Mouse (Mus musculus) hindbrain, embryonic 16.5 days (tissue): Measurements from ENCODE around the gene Ccin. TPM values are rescaled to one million over a fixed set of nuclear protein-coding genes. Genes with fewer than 3 reads are reported as not detected.

Source experiments
- ATAC-seq: fragments of 200-750 bp; cut with Nextera tagmentation; 2 replicates; pipeline ENCODE4 v1.8.0; 2017; ENCODE audit warnings: moderate TSS enrichment, moderate library complexity
- H3K27ac ChIP-seq: fragments of 300-500 bp; sonication (generic); 2 replicates; pipeline ENCODE4 v1.5.1; 2014; ENCODE audit warnings: low read depth, mild to moderate bottlenecking, control low read depth, low read length, moderate library complexity
- H3K27me3 ChIP-seq: fragments of 300-500 bp; sonication (generic); replicated peaks from 2 replicates; pipeline ENCODE4 v1.6.1; 2014; ENCODE audit warnings: low read length; ENCODE audit not compliant: control insufficient read depth, insufficient read depth
- H3K36me3 ChIP-seq: fragments of 300-500 bp; sonication (generic); 2 replicates; pipeline ENCODE4 v1.6.1; 2014; ENCODE audit warnings: mild to moderate bottlenecking, low read length, moderate library complexity, mixed read lengths; ENCODE audit not compliant: control insufficient read depth, insufficient read depth
- H3K4me1 ChIP-seq: fragments of 300-500 bp; sonication (generic); 2 replicates; pipeline ENCODE4 v1.6.1; 2014; ENCODE audit warnings: low read depth, low read length; ENCODE audit not compliant: control insufficient read depth, insufficient read depth
- H3K4me2 ChIP-seq: fragments of 300-500 bp; sonication (generic); 2 replicates; pipeline ENCODE4 v1.6.1; 2014; ENCODE audit warnings: mild to moderate bottlenecking, low read length, control low read depth, moderate library complexity
- H3K4me3 ChIP-seq: fragments of 300-500 bp; sonication (generic); 2 replicates; pipeline ENCODE4 v1.5.1; 2014; ENCODE audit warnings: mild to moderate bottlenecking, low read length, control low read depth, moderate library complexity
- H3K9ac ChIP-seq: fragments of 300-500 bp; sonication (generic); 2 replicates; pipeline ENCODE4 v1.6.1; 2014; ENCODE audit warnings: low read depth, mild to moderate bottlenecking, control low read depth, low read length, moderate library complexity
- H3K9me3 ChIP-seq: fragments of 300-500 bp; sonication (generic); 2 replicates; pipeline ENCODE4 v1.6.1; 2014; ENCODE audit warnings: mild to moderate bottlenecking, low read length, moderate library complexity; ENCODE audit not compliant: control insufficient read depth
- WGBS: fragments of 180-500 bp; shearing (Covaris S2); extraction: QIAGEN DNeasy Blood & Tissue Kit; methylation state at CpG from one replicate; pipeline ENCODE4 v1.1.7; 2014; 5-methylcytosine and 5-hydroxymethylcytosine counted together
- polyA plus RNA-seq: library from polyadenylated mRNA; unstranded; fragments of >200 nt; fragmentation: Nextera tagmentation; extraction: Ambion mirVana; gene quantifications from 2 replicates; pipeline ENCODE4 v1.2.1, GENCODE M21; 2015

Gene Ccin
- polyA plus RNA-seq, 1 experiment from 2014 or later, result not detected

GRCm38 (mm10) chr4:43971541-43972136, 11.6 kb upstream of the Ccin start:
- Histone ChIP-seq H3K4me1 (peaks cover 16% of the 10 kb centered on the region), H3K9me3 (no peaks in the 10 kb centered on the region), H3K27me3 (no peaks in the 10 kb centered on the region), H3K4me3 (no peak overlapping the region), H3K36me3 (no peaks in the 10 kb centered on the region), H3K9ac (no peak overlapping the region), H3K4me2 (no peak overlapping the region), H3K27ac (peak overlapping the region; percentile 34; the same call in 1 of the 2 replicates)
- 68% methylated on average over 9 of the region's 9 CpGs for whole genome bisulfite sequencing
- no peak for ATAC-seq

- Histone ChIP-seq H3K4me3 (no peak overlapping the region), H3K27ac (peak overlapping the region; percentile 34; the same call in 1 of the 2 replicates), H3K9me3 (no peaks in the 10 kb centered on the region), H3K9ac (no peak overlapping the region), H3K27me3 (no peaks in the 10 kb centered on the region), H3K4me2 (no peak overlapping the region), H3K4me1 (peaks cover 16% of the 10 kb centered on the region), H3K36me3 (no peaks in the 10 kb centered on the region)
- no peak for ATAC-seq
- WGBS, result 9% methylated on average over 8 of the region's 8 CpGs
Observed at GRCm38 (mm10) chr4:43972137-43972591, 11.1 kb upstream of the Ccin start.

- Histone ChIP-seq H3K9ac (no peak overlapping the region), H3K36me3 (no peaks in the 10 kb centered on the region), H3K4me2 (no peak overlapping the region), H3K27me3 (no peaks in the 10 kb centered on the region), H3K4me1 (peaks cover 16% of the 10 kb centered on the region), H3K9me3 (no peaks in the 10 kb centered on the region), H3K27ac (no peak overlapping the region), H3K4me3 (no peak overlapping the region)
- WGBS, result 19% methylated on average over 4 of the region's 4 CpGs
- ATAC-seq, result peak; percentile 48; the same call in 1 of the 2 replicates
Observed at GRCm38 (mm10) chr4:43973526-43973981, 9.7 kb upstream of the Ccin start.

- Histone ChIP-seq H3K36me3 (no peaks in the 10 kb centered on the region), H3K4me1 (peaks cover 19% of the 10 kb centered on the region), H3K9ac (no peak overlapping the region), H3K27me3 (no peaks in the 10 kb centered on the region), H3K9me3 (no peaks in the 10 kb centered on the region), H3K4me3 (no peak overlapping the region), H3K4me2 (no peak overlapping the region), H3K27ac (no peak overlapping the region)
- 83% methylated on average over 10 of the region's 10 CpGs for WGBS
- no peak for ATAC-seq
Observed at GRCm38 (mm10) chr4:43974914-43975616, 8.2 kb upstream of the Ccin start.

- Histone ChIP-seq H3K36me3 (no peaks in the 10 kb centered on the region), H3K9me3 (no peaks in the 10 kb centered on the region), H3K4me2 (no peak overlapping the region), H3K9ac (no peak overlapping the region), H3K4me1 (peaks cover 19% of the 10 kb centered on the region), H3K4me3 (no peak overlapping the region), H3K27ac (no peak overlapping the region), H3K27me3 (no peaks in the 10 kb centered on the region)
- 76% methylated on average over 6 of the region's 6 CpGs for WGBS
- no peak for ATAC-seq
Observed at GRCm38 (mm10) chr4:43976223-43976740, 7.0 kb upstream of the Ccin start.

GRCm38 (mm10) chr4:43978521-43979443, 4.5 kb upstream of the Ccin start:
- no peak for ATAC-seq
- Histone ChIP-seq H3K27me3 (no peaks in the 10 kb centered on the region), H3K27ac (peak overlapping the region; percentile 21; the same call in 1 of the 2 replicates), H3K36me3 (no peaks in the 10 kb centered on the region), H3K4me1 (peaks cover 13% of the 10 kb centered on the region), H3K4me3 (no peak overlapping the region), H3K9me3 (no peaks in the 10 kb centered on the region), H3K4me2 (no peak overlapping the region), H3K9ac (no peak overlapping the region)
- 26% methylated on average over 17 of the region's 17 CpGs for WGBS

- peak; percentile 74 for ATAC-seq
- H3K27ac ChIP-seq, result no peak overlapping the region
- WGBS, result 38% methylated on average over 3 of the region's 3 CpGs
Observed at GRCm38 (mm10) chr4:43979746-43980145, 3.5 kb upstream of the Ccin start.

GRCm38 (mm10) chr4:43980236-43980635, 3.0 kb upstream of the Ccin start:
- no peak overlapping the region for H3K4me3 ChIP-seq
- no peak overlapping the region for H3K9ac ChIP-seq
- no peaks in the 10 kb centered on the region for H3K27me3 ChIP-seq
- 82% methylated on average over 4 of the region's 4 CpGs for WGBS
- no peak overlapping the region for H3K4me2 ChIP-seq
- no peak overlapping the region for H3K27ac ChIP-seq
- no peaks in the 10 kb centered on the region for H3K9me3 ChIP-seq
- H3K4me1 ChIP-seq, result peaks cover 13% of the 10 kb centered on the region
- no peaks in the 10 kb centered on the region for H3K36me3 ChIP-seq
- ATAC-seq, result no peak

More at GRCm38 (mm10) chr4:43979746-43980145, 3.5 kb upstream of the Ccin start:
- Histone ChIP-seq H3K4me2 (no peak overlapping the region), H3K4me3 (no peak overlapping the region), H3K4me1 (peaks cover 13% of the 10 kb centered on the region), H3K36me3 (no peaks in the 10 kb centered on the region), H3K9ac (no peak overlapping the region), H3K9me3 (no peaks in the 10 kb centered on the region), H3K27me3 (no peaks in the 10 kb centered on the region)
